Mouse (Mus musculus) cerebellum, postnatal 36 days (tissue): ENCODE results near the gene Pex26.

Experiments used
- DNase-seq, 2 experiments: peaks; one replicate each; pipeline ENCODE4 v3.0.0; 2021 to 2022; ENCODE audit warnings: mixed read lengths in 2 of 2

Gene Pex26

DNA sequence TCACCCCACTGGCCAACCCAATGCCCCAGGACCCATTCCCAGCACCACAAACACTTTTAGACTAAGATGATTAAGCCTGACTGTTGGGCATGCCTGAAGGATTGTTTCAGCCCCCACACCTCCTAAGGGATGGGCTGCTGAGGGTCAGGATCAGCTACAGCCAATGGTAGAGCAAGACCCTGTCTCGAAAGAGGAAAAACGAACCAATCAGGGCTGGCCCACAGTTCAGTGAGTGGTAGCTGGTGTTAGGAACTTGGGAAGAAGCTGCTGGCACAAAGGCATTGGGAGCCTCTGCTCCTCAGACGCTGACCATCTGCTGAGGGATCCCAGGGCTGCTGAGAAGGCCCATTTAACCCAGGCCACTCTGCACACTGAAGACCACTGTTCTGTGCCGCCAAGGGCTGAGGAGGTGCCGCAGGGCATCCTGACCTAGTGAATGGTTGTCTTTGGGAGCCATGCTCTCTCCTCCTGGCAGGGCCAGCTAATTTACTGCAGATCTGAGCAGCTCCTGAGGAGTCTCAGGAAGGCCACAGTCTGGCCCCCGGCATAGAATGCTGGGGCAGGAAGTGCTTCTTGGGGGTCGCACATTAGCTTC, 16.0 kb upstream of the Pex26 start:
- DNase-seq = no peak

GRCm38 (mm10) chr6:121171102-121171501, 12.4 kb upstream of the Pex26 start:
- no peak for DNase-seq

DNA sequence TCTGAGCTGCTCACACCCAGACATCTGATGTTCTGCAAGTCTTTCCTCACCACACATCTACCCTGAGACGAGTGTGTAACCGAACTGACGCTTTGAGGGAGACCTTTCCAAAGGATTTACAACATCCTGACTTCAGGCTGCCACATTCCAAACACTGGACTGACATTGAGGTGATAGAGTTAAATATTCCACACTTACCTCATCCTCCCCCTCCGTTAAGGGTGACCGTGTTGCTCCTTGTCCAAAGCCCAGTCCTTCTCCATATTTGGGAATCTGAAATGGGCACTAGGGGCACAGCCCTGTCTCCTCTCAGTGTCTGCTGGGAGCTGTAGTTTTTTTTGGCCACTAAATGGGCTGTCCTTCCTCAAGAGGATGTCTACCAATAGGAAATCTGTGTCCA, 10.0 kb upstream of the Pex26 start:
- no peak for DNase-seq

- DNase-seq = no peak
Measured at GRCm38 (mm10) chr6:121174761-121175160, 8.7 kb upstream of the Pex26 start.

DNA sequence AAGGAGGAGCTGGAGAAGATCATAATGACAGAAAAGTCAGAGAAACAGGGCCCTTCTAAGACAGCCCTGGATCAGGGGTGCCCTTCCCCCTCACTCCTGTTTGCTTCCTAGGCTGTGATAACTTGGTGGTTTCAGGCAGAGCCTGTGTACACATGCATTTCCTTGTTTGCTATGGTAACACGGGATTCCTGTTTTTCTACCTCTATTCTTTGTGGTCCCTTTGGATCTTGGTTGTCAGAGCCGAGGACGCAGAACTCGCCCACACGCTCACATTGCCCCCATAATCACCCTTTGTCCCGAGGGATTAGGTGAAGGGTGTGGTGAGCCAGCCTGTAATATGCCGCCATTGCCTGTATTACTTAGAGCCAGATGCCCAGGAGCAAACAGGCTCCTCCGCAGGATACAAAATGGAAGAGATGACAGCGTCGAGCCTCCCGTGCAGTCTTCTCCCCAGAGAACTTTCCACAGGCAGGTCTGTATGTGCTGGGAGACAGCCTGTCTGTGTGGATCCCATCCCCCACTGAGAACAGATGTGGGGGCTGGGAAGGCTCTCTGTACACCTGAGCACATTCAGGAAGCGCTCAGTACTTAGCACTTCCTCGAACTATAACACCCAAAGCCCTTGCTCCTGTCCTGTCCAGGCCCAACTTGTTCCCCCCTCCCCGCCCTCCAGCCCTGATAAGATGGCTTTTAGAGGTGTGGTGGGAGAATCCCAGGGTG, 7.3 kb upstream of the Pex26 start:
- no peak for DNase-seq

GRCm38 (mm10) chr6:121176731-121177098, 6.8 kb upstream of the Pex26 start:
- DNase-seq = no peak

DNA sequence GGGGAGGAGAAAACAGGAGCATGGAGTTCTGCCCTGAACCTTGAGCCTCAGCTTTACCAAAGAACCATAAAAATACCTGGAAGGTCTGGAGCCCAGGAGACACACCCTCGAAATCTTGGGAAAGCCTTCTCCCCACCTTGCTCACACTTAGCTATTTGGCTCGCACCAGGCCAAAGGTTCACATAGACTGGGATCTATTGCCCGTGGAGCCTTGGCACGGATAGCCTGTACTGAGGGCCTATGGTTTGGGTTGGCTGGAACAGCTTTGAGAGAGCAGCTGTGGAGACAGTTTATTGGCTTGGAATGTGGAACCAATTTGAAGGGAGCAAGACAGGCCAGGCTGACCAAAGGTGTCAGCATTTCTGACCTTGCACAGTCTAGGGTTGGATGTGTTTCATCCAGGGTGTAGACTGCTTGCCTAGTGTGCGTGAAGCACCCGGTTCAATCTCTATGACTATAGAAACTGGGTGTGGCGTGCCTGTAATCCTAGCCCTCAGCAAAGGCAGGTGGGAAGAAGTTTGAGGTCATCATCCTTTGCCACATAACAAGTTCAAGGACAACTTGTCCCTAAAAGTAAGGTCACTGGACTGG, 6.3 kb upstream of the Pex26 start:
- no peak for DNase-seq

DNA sequence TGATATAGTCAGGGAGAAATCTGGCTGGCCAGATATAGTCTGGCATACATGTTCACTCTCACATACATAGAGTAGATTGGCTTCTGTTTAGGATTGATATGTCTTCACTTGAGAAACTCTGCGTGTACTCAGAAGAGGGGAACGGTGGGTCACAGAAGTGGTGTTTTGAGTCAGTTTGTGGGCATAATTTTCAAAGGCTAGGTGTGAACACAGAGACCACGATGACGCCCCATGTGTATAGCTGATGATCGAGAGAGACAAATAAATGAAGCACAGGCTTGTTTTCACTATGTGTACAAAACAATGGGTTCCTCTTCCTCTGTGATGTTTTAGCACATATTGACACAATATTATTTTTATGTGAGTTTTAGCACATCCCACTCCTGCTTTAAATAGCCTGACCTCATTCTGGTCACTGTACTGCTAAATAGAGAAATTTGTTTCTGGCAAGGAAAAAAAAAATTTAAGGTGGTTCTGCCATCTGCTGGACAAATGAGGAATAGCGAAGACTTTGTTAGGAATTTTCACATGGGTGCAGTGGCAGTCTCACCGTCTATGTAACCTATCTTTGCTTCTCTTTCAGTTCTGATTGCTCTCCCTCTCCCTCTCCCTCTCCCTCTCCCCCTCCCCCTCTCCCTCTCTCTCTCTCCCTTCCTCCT, 4.6 kb upstream of the Pex26 start:
- peak; percentile 47 to 82 for DNase-seq

DNA sequence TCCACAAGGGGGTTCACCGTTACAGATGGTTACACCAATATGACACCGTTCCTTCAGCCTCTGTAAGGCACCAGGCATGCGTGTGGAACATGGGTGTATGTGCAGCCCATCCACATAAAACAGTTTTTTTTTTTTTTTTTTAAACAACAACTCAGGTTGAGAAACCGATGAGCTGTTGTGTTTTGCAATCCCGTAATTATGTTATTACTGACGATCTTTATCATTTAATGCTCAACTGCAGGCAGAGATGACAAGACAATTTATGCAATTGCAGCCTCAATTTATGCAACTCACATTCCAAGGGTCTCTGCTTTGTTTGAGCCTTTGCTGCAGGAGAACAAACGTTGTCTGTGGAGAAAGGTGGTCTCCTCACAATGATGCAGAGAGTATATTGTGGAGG, 3.6 kb upstream of the Pex26 start:
- DNase-seq = no peak

GRCm38 (mm10) chr6:121184198-121185140, 1.0 kb downstream of the Pex26 start:
- peak; percentile 43 to 53 for DNase-seq

DNA sequence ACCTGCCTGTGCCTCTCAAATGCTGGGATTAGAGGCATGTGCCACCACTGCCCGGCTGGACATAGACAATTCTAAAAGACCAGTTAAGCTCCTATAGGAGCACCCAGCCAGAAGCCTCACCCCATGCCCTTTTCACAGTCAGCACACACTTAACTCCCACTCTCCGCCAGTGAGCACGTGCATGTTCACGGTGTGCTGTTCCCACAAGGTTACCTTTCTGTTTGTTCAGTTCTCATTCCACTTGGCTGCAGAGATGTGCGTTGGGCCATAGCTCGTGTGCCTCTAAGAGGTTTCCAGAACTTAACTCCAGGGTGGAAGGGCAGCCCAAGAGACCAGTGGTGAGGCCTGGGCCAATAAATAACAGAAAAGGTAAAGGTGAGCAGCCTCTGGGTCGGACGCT, 1.8 kb downstream of the Pex26 start:
- no peak for DNase-seq

DNA sequence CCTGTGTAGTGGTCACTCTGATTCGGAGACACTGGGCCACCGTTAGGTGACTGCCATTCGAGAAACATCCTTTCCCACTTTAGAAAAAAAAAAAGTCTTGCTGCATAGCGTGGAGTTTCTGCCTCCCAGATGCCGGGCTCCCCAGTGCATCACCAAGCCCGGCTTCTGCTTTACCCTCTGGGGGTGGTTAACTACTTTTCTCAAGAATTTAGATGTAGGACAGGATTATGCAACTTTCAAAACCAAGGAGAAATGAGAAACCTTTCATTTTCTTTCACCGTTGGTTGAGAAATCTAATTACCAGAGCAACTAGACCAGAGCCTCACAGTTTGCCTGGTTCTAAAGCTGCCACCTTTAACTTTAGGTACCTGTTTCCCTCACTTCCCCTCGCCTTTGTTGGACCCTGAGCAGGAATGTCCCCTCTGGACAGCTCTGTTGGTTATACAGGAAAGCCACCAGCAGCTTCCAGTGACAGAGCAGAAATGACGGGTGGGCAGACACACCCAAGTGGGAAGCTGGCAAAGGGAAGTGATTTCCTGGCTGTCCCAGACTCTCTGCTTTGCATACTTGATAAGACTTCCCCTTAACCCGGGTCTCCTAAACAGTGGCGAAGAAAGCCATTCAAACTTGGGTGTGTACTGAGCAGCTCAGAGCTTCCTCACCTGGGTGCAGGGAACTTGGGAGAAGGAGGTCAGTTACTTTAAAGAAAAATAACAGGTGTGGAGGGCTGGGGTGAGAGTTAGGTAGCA, 8.0 kb downstream of the Pex26 start:
- DNase-seq = no peak

DNA sequence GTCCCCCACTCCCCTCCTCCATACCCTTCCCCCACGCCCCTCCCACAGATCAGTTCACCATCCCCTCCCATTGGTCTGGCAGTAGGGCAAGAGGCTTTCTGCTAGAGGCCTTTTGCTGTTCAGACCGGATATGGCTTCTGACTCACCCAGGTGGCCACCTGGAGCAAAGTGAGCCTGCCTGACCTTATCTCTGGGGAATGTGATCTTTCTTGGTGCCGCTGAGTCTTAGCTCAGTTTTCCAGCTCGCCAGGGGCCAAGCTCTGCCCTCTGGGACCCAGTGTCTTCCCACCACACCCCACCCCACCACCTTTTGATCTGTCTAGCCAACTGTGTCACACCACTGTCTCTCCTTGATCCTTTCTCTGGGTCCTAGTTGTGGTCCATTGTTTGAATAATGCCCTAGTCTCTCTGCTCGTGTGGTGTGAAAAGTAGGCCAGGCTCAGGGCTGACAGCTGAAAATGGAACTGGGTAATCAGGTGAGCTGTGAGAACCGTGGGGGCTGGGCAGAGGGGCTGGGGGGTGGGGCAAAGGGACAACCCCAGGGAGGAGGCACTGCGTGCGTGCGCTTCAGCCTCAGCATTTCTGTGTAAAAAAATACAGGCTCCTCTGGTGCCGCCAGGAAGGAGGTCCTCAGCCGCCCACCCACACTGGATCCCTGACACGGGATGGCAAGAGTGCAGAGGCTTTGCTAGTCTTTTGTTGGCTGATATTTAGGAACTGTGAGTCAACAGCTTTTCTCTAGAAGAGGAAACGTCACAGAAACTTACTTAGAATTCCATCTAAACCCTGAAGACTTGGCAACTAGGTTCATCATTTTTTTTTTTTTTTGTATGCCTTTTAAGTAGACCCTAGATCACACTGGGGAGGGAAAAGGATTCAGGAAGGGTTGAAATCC, 10.8 kb downstream of the Pex26 start:
- DNase-seq = no peak

GRCm38 (mm10) chr6:121194956-121195731, 11.7 kb downstream of the Pex26 start:
- DNase-seq = no peak

DNA sequence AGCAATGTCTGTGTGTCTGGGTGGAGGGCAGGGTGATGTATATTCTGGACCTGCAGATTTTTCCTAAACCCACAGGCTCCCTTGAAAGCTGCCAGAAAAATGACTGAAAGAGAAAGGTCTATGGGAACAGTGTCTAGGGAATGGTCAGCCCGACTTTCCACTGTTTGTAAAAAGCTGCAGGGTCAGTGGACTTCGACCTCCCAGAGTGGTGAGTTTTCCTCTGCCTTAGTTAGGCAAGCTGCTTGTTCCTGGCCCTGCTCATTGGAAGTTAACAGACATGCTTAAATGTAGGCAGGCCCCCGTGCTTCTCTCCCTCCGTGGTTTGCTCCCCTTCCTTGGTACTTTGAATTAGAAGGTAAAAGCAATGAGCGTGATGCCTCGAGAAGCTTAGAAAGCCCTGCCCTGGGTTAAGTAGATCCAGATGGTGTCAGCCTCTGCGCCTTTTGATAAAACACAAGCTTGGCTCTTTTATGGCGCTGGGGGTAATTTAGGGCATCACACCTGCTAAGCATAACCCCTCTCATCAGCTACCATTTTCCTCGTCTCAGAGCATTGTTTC, 14.4 kb downstream of the Pex26 start:
- DNase-seq = no peak

GRCm38 (mm10) chr6:121200458-121200857, 17.0 kb downstream of the Pex26 start:
- no peak for DNase-seq

GRCm38 (mm10) chr6:121202026-121202425, 18.6 kb downstream of the Pex26 start:
- DNase-seq = no peak

GRCm38 (mm10) chr6:121206481-121206880, 23.0 kb downstream of the Pex26 start:
- no peak for DNase-seq

- DNase-seq = no peak
Measured at GRCm38 (mm10) chr6:121209584-121209983, 26.1 kb downstream of the Pex26 start.
